19 mouse cellular contexts compared by ENCODE assay signal in the genomic region with DNA sequence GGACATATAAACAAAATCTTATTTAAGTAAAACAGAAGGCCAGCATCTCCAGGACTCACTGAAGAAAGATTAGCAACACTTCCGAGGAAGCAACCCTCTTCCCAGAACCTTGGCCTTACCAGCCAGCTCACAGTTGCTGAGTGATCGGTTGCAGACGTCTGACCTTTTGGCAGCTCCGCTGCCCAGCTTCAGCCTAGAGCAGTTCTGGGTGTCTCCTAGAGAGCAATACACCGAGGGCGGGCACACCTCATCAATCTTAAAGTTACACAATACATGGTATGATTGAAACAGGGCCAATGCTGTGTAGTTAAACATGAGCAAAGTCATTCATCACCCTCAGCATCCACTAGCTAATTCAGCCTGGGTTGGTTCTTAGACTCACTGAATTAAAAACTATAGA.
DNase-seq lines count a peak whose midpoint lies in the region; ATAC-seq and TF ChIP-seq lines count a peak whose summit lies in the region.
"Had no signal": no experiment of that assay in that cellular context is flagged by ENCODE, and none has a peak within 500 bp of the region (broad histone marks: within the 10 kb centered on the region; RNA-seq: fewer than 3 reads in every experiment).

No protein-coding gene starts in this region.

- peaks cover 4% of the 10 kb centered on the region; the same call in 1 of the 2 replicates for H3K9me3 ChIP-seq in heart, embryonic 12.5 days (replicated peaks)
- no peaks in the 10 kb centered on the region for H3K9me3 ChIP-seq in lung, embryonic 14.5 days (ENCODE audit: low read depth, low read length)
- no peaks in the 10 kb centered on the region for H3K9me3 ChIP-seq in midbrain, embryonic 16.5 days (replicated peaks; ENCODE audit: control insufficient read depth, low read length, poor library complexity, severe bottlenecking)
- H3K9me3 ChIP-seq: embryonic facial prominence, embryonic 13.5 days; forebrain, embryonic 10.5 days; G1E; hindbrain, embryonic 13.5 days; limb, embryonic 15.5 days; neural tube, embryonic 13.5 days had no signal

- peak; percentile 0 to 4 for DNase-seq in heart, postnatal 10 days
- DNase-seq in adrenal gland, postnatal 36 days: peak; percentile 38 to 65
- DNase-seq in lung, embryonic 14.5 days: peak; percentile 91
- DNase-seq in yolk sac, embryonic 10.5 days (ENCODE audit: low spot score): peak; percentile 63
- DNase-seq in testis, postnatal 14 days (ENCODE audit: low spot score): no peak
- no peak for DNase-seq in left cerebral cortex, postnatal 25 days (ENCODE audit: low spot score in 2 of 2)
- DNase-seq: cerebellum, postnatal 10 days; kidney, postnatal 36 days; layer of hippocampus, postnatal 36 days; thymus, postnatal 14 days had no signal

- 42% methylated on average over 6 of the region's 6 CpGs for WGBS in heart, embryonic 12.5 days
- WGBS in lung, embryonic 14.5 days: 19% methylated on average over 6 of the region's 6 CpGs
- 91% methylated on average over 6 of the region's 6 CpGs for WGBS in midbrain, embryonic 16.5 days

- no peak overlapping the region for H3K27ac ChIP-seq in heart, embryonic 12.5 days (ENCODE audit: poor library complexity, severe bottlenecking)
- H3K27ac ChIP-seq in lung, embryonic 14.5 days (ENCODE audit: low read depth): no peak overlapping the region
- no peak overlapping the region for H3K27ac ChIP-seq in midbrain, embryonic 16.5 days (ENCODE audit: low read length)
- H3K27ac ChIP-seq: embryonic facial prominence, embryonic 13.5 days; forebrain, embryonic 10.5 days; hindbrain, embryonic 13.5 days; limb, embryonic 15.5 days; neural tube, embryonic 13.5 days had no signal

- TF ChIP-seq CTCF in lung, embryonic 14.5 days (IDR thresholded peaks at IDR 0.05; ENCODE audit: low read depth): no peak

- H3K4me3 ChIP-seq in heart, embryonic 12.5 days: no peak overlapping the region
- no peak overlapping the region for H3K4me3 ChIP-seq in lung, embryonic 14.5 days (ENCODE audit: low read depth, low read length)
- no peak overlapping the region for H3K4me3 ChIP-seq in midbrain, embryonic 16.5 days (ENCODE audit: low read depth, low read length)
- H3K4me3 ChIP-seq: embryonic facial prominence, embryonic 13.5 days; forebrain, embryonic 10.5 days; hindbrain, embryonic 13.5 days; limb, embryonic 15.5 days; neural tube, embryonic 13.5 days had no signal

- no peak overlapping the region for H3K4me2 ChIP-seq in heart, embryonic 12.5 days
- no peak overlapping the region for H3K4me2 ChIP-seq in lung, embryonic 14.5 days
- no peak overlapping the region for H3K4me2 ChIP-seq in midbrain, embryonic 16.5 days (ENCODE audit: low read length)
- H3K4me2 ChIP-seq: embryonic facial prominence, embryonic 13.5 days; hindbrain, embryonic 13.5 days; limb, embryonic 15.5 days; neural tube, embryonic 13.5 days had no signal

- no peaks in the 10 kb centered on the region for H3K36me3 ChIP-seq in heart, embryonic 12.5 days
- H3K36me3 ChIP-seq in lung, embryonic 14.5 days (ENCODE audit: insufficient read depth): no peaks in the 10 kb centered on the region
- no peaks in the 10 kb centered on the region for H3K36me3 ChIP-seq in midbrain, embryonic 16.5 days (ENCODE audit: control insufficient read depth, insufficient read depth, low read length)
- H3K36me3 ChIP-seq: embryonic facial prominence, embryonic 13.5 days; forebrain, embryonic 10.5 days; G1E; hindbrain, embryonic 13.5 days; limb, embryonic 15.5 days; neural tube, embryonic 13.5 days had no signal

- H3K4me1 ChIP-seq in heart, embryonic 12.5 days (replicated peaks): 0 out of 2 replicates have a peak, but pooled peaks cover 3% of the 10 kb centered on the region
- no peaks in the 10 kb centered on the region; the same call in 1 of the 2 replicates for H3K4me1 ChIP-seq in lung, embryonic 14.5 days (ENCODE audit: insufficient read depth)
- H3K4me1 ChIP-seq in midbrain, embryonic 16.5 days (ENCODE audit: control insufficient read depth, insufficient read depth, low read length): no peaks in the 10 kb centered on the region
- H3K4me1 ChIP-seq: embryonic facial prominence, embryonic 13.5 days; forebrain, embryonic 10.5 days; hindbrain, embryonic 13.5 days; limb, embryonic 15.5 days; neural tube, embryonic 13.5 days had no signal

- no peak overlapping the region for H3K9ac ChIP-seq in heart, embryonic 12.5 days
- H3K9ac ChIP-seq in lung, embryonic 14.5 days: no peak overlapping the region
- no peak overlapping the region for H3K9ac ChIP-seq in midbrain, embryonic 16.5 days (ENCODE audit: low read depth, low read length)
- H3K9ac ChIP-seq: embryonic facial prominence, embryonic 13.5 days; hindbrain, embryonic 13.5 days; limb, embryonic 15.5 days; neural tube, embryonic 13.5 days had no signal

- ATAC-seq in heart, embryonic 12.5 days (ENCODE audit: insufficient number of reproducible peaks, low FRiP score): no peak
- peak; percentile 98 for ATAC-seq in lung, embryonic 14.5 days (ENCODE audit: insufficient read depth)
- no peak for ATAC-seq in midbrain, embryonic 16.5 days
- ATAC-seq: intestine, postnatal 0 days had no signal

- no peaks in the 10 kb centered on the region for H3K27me3 ChIP-seq in heart, embryonic 12.5 days (replicated peaks)
- no peaks in the 10 kb centered on the region for H3K27me3 ChIP-seq in lung, embryonic 14.5 days (ENCODE audit: insufficient read depth, low read length)
- no peaks in the 10 kb centered on the region for H3K27me3 ChIP-seq in midbrain, embryonic 16.5 days (ENCODE audit: control insufficient read depth, insufficient read depth, low read depth, low read length)
- H3K27me3 ChIP-seq: embryonic facial prominence, embryonic 13.5 days; hindbrain, embryonic 13.5 days; limb, embryonic 15.5 days; neural tube, embryonic 13.5 days had no signal

- intact Hi-C loops in heart, postnatal 10 days (cut with DNase I): no loop called here
- intact Hi-C loops in left cerebral cortex, postnatal 25 days (cut with DNase I): no loop called here

Comparison
In these comparisons a context has a peak if more than half of its experiments do, and no peak if none do; other contexts are left out.
1. DNase-seq: peak in heart, postnatal 10 days (2 of 2), adrenal gland, postnatal 36 days (2 of 2), lung, embryonic 14.5 days (single experiment) and yolk sac, embryonic 10.5 days (single experiment); none in testis, postnatal 14 days (single experiment) and left cerebral cortex, postnatal 25 days (0 of 2).